Comparison of ENCODE assay signal across 14 mouse cellular contexts in the genomic region with DNA sequence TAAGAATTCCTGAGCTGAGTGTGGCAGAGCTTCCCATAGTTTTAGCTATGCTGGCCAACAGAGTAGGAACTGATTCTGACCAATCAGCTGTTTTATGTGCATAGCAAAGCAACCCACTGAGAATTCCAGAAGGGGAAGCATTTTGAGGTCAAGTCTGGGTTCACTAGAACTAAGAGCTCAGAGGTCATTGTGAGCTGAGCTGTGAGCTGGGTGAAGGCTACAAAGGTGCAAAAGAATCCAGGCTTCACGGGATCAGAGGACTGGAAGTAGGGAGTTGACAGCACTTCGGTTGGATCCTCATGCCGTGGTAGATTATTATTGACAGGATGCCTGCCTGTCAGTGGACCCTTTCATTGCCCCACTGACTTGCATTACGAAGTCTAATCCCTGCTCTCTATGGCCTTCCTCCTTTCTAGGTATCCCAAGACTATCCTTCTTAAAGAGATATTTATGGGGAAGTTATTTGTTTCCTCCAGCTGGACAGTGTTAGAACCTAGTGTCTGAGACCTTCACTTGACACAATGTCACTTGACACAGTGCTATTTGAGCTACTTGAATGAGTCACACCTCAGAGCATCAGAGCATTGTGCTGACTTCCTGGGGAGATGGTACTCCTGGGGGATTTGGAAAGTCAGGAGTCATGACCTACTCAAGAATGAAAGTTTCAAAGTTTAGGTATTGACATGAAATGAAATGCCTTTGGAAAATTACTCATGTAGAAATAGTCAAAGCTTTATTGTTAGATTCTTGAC.
DNase-seq lines count a peak whose midpoint lies in the region; ATAC-seq and TF ChIP-seq lines count a peak whose summit lies in the region.
"Had no signal": no experiment of that assay in that cellular context is flagged by ENCODE, and none has a peak within 500 bp of the region (broad histone marks: within the 10 kb centered on the region; RNA-seq: fewer than 3 reads in every experiment).

No protein-coding gene starts in this region.

- peaks cover 29% of the 10 kb centered on the region for H3K36me3 ChIP-seq in heart, adult 2 months (ENCODE audit: control insufficient read depth, insufficient read depth, low read length)
- no peaks in the 10 kb centered on the region for H3K36me3 ChIP-seq in hindbrain, embryonic 11.5 days (ENCODE audit: control insufficient read depth, insufficient read depth, low read length)
- H3K36me3 ChIP-seq: liver, embryonic 15.5 days; neural tube, embryonic 15.5 days had no signal

- no peak overlapping the region for H3K4me3 ChIP-seq in heart, adult 2 months
- no peak overlapping the region for H3K4me3 ChIP-seq in cerebellum, adult 2 months (replicated peaks; ENCODE audit: insufficient read depth, low read depth, low read length)
- no peak overlapping the region for H3K4me3 ChIP-seq in hindbrain, embryonic 11.5 days (ENCODE audit: low read depth, low read length)
- H3K4me3 ChIP-seq: liver, embryonic 15.5 days; neural tube, embryonic 15.5 days had no signal

- 29% methylated on average over 4 of the region's 4 CpGs for WGBS in heart, adult 2 months
- WGBS in cerebellum, adult 2 months = 69% methylated on average over 4 of the region's 4 CpGs
- 60% methylated on average over 4 of the region's 4 CpGs for WGBS in hindbrain, embryonic 11.5 days

- peak overlapping the region; percentile 58 for H3K27ac ChIP-seq in heart, adult 2 months
- H3K27ac ChIP-seq in cerebellum, adult 2 months (ENCODE audit: insufficient read depth, low read length) = no peak overlapping the region
- no peak overlapping the region for H3K27ac ChIP-seq in hindbrain, embryonic 11.5 days (ENCODE audit: low read depth, low read length)
- H3K27ac ChIP-seq: hindbrain, postnatal 0 days; liver, embryonic 15.5 days; neural tube, embryonic 15.5 days had no signal

- H3K9me3 ChIP-seq in hindbrain, embryonic 11.5 days (ENCODE audit: control insufficient read depth, low read length) = no peaks in the 10 kb centered on the region
- H3K9me3 ChIP-seq: liver, embryonic 15.5 days; neural tube, embryonic 15.5 days had no signal

- TF ChIP-seq EP300 in heart, adult 2 months (IDR thresholded peaks at IDR 0.05; ENCODE audit: insufficient read depth, low read depth, low read length) = no peak

- DNase-seq in heart, adult 2 months = no peak
- DNase-seq in heart, postnatal 36 days = no peak
- DNase-seq in lung, postnatal 36 days = peak; percentile 14
- DNase-seq in lung, postnatal 4 days = no peak
- peak; percentile 73 to 91 for DNase-seq in kidney, adult 8-10 months
- DNase-seq in kidney, postnatal 4 days = peak; percentile 11 to 37
- no peak for DNase-seq in cerebellum, adult 2 months
- no peak for DNase-seq in hindbrain, embryonic 11.5 days (ENCODE audit: low spot score)
- DNase-seq: adrenal gland, adult 8-10 months; cerebellum, postnatal 14 days; left cerebral cortex, postnatal 4 days had no signal

- peaks cover 9% of the 10 kb centered on the region for H3K4me1 ChIP-seq in heart, adult 2 months (ENCODE audit: control insufficient read depth, insufficient read depth, low read length)
- no peaks in the 10 kb centered on the region for H3K4me1 ChIP-seq in cerebellum, adult 2 months (ENCODE audit: control insufficient read depth, insufficient read depth, low read length)
- no peaks in the 10 kb centered on the region for H3K4me1 ChIP-seq in hindbrain, embryonic 11.5 days (replicated peaks; ENCODE audit: control insufficient read depth, insufficient read depth, low read length)
- H3K4me1 ChIP-seq: liver, embryonic 15.5 days had no signal

- H3K27me3 ChIP-seq in heart, adult 2 months (ENCODE audit: control insufficient read depth, insufficient read depth, low read length) = no peaks in the 10 kb centered on the region
- no peaks in the 10 kb centered on the region for H3K27me3 ChIP-seq in cerebellum, adult 2 months (ENCODE audit: control insufficient read depth, insufficient read depth, low read length)
- H3K27me3 ChIP-seq in hindbrain, embryonic 11.5 days (ENCODE audit: control insufficient read depth, insufficient read depth, low read length) = no peaks in the 10 kb centered on the region
- H3K27me3 ChIP-seq: liver, embryonic 15.5 days; neural tube, embryonic 15.5 days had no signal

- no peak for ATAC-seq in hindbrain, embryonic 11.5 days (ENCODE audit: low FRiP score)
- ATAC-seq: hindbrain, postnatal 0 days had no signal

- H3K4me2 ChIP-seq in hindbrain, embryonic 11.5 days (replicated peaks; ENCODE audit: low read depth, low read length) = no peak overlapping the region
- H3K4me2 ChIP-seq: liver, embryonic 15.5 days; neural tube, embryonic 15.5 days had no signal

- no peak for TF ChIP-seq POLR2A in heart, adult 2 months (IDR thresholded peaks at IDR 0.05; ENCODE audit: insufficient read depth, low read depth, low read length)
- no peak for TF ChIP-seq POLR2A in cerebellum, adult 2 months (IDR thresholded peaks at IDR 0.05; ENCODE audit: borderline replicate concordance, insufficient read depth, low read length)

- H3K79me2 ChIP-seq in heart, adult 2 months (replicated peaks; ENCODE audit: control insufficient read depth, insufficient read depth, low read length) = no peaks in the 10 kb centered on the region; the same call in none of the 2 replicates

- intact Hi-C loops in heart, adult 2 months (cut with DNase I) = no loop called here
- intact Hi-C loops in heart, postnatal 36 days (cut with DNase I) = loop anchor here (5.0 kb wide), 1 partner anchor 37 kb away; no protein-coding TSS in a partner anchor

- TF ChIP-seq CTCF in heart, adult 2 months (IDR thresholded peaks at IDR 0.05) = no peak
- no peak for TF ChIP-seq CTCF in cerebellum, adult 2 months (IDR thresholded peaks at IDR 0.05; ENCODE audit: borderline replicate concordance, insufficient read depth, low read depth, low read length)

- no peak overlapping the region for H3K9ac ChIP-seq in heart, adult 2 months (ENCODE audit: low read depth, low read length)
- no peak overlapping the region for H3K9ac ChIP-seq in hindbrain, embryonic 11.5 days (ENCODE audit: low read depth, low read length)
- H3K9ac ChIP-seq: liver, embryonic 15.5 days; neural tube, embryonic 15.5 days had no signal

Comparison
In these comparisons a context has a peak if more than half of its experiments do, and no peak if none do; other contexts are left out.
1. DNase-seq: peak in lung, postnatal 36 days (single experiment), kidney, adult 8-10 months (2 of 2) and kidney, postnatal 4 days (2 of 2); none in heart, adult 2 months (0 of 2), heart, postnatal 36 days (0 of 2), lung, postnatal 4 days (0 of 2), cerebellum, adult 2 months (0 of 2) and hindbrain, embryonic 11.5 days (single experiment).